Mouse (Mus musculus): ENCODE data around the gene Tmem179b.

Tmem179b gene

DNA sequence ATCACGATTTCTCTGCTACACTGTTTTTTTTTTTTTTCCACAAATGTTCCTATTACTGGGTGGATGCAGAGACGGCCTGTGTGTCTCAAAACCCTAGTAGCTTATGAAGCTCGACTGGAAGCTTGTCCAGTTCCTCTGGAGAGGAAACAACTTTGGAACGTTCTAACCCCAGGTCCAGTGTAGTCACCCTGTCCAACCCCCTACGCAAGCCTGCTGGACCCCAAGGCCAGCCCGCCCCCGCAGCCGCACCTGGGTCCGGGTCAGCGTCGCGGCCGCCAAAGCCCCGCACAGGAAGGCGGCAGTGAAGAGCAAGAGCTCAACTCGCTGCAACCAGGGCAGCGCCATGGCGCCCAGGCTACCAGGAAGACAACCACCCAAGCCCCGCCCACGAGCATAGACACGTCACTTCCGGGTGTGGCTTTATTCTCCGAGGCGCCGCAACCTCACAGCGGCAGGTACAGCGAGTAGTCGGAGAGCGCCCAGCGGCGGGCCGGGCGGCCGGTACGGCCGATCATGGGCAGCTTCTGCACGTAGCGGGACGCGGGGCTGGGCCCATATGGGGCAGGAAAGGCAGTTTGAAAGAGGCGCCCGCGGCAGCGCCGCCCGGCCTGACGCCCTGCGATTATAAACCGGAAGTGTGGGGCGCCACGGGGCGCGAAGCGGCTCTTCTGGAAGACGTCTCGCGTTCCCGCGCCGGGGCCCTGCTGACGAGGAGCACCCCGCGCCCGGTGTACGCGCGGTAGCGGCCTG, at the start of gene Tmem179b:
TSS of gene Tmem179b (minus strand) at position 382 of the 750 bp plus-strand sequence.
- DNase-seq: peak; percentile 96

DNA sequence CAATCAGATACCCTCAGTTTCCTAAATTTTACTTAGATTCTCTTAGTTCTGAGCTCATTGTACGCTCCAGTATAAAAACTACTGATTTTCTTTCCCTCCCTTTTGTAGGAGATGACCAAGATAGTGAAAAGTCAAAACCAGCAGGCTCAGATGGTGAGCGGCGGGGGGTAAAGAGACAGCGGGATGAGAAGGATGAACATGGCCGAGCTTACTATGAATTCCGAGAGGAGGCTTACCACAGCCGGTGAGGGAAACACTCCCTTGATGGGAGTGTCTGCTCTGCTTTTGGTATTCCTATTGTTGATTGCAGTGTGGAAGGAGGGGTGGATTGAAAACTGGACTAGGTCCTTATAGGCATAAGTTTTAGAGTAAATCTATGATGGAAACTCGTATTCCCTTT, 48.4 kb upstream of the Tmem179b start:
- DNase-seq: no peak

DNA sequence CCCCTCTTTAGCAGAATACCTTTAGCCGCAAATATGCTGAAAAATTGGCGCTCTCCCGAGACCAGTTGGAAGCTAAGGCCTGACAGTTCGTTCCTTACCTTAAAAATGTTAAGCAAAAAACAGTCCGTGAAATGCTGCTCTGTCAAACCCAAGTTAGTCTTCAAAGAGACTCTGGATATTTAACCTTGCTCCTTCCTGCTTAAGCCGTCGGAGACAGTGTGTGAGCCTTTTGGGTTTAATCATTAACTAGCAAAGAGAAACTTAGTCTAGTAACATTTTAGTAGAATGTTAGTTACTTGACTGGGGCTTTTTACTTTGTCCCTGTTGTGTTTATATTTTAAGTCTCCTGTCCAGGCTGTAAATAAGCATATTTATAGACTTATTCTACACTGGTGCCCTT, 46.9 kb upstream of the Tmem179b start:
- DNase-seq: no peak

DNA sequence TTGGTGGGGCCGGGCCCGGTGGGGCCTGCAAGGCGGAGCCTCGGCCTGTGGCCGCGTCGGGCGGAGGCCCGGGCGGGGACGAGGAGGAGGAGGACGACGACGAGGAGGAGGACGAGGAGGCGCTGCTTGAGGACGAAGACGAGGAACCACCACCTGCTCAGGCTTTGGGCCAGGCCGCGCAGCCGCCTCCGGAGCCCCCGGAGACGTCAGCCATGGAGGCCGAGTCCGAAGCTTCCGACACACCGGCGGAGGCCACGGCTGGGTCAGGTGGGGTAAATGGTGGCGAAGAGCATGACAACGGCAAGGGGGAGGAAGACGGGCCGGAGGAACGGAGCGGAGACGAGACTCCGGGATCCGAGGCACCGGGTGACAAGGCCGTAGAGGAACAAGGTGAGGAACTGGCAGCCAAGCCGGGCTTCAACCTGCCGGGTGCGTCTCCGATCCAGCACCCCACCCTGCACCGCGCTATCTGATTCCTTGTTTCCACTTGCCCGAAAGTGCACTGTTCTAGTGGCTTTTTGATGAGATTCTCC, 46.2 kb upstream of the Tmem179b start:
- peak; percentile 80 for DNase-seq

DNA sequence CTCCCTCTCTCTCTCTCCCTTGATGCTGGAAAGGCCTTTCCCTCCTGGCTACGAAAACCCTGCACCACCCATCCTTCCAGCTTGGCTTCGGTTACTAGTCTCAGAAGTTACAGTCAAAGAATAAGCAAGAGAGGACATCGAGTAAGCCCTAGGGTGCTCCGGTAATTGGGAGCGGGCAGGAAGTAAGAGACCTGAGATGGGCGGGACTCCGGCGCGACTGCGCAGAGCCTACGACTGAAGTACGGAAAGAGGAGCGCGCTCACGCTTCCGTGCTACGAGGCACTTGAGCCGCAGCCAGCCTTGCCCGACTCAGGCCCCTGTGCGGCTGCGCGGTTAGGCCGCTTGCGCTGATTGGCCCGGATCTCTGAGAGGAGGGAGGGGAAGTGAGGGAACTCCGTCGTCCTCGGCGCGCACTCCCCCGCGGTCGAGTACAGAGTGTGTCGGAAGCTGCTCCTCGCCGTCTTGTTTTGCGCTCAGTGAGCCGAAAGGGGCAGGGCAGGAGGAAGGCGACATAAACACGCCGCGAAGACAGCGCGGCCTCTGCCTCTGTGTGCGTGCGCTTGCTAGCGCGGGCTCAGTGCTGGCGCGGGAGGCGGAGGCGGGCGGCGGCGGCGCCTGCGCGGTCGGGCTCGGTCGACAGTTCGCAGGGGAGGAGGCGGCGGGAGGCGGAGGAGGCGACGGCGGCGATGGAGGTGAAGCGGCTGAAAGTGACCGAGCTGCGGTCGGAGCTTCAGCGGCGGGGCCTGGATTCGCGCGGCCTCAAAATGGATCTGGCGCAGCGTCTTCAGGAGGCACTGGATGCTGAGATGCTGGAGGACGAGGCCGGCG, 45.5 kb upstream of the Tmem179b start, which contains the start of gene Hnrnpul2:
TSS of gene Hnrnpul2 (plus strand) at position 415 of the 828 bp plus-strand sequence.
- peak; percentile 97 for DNase-seq

DNA sequence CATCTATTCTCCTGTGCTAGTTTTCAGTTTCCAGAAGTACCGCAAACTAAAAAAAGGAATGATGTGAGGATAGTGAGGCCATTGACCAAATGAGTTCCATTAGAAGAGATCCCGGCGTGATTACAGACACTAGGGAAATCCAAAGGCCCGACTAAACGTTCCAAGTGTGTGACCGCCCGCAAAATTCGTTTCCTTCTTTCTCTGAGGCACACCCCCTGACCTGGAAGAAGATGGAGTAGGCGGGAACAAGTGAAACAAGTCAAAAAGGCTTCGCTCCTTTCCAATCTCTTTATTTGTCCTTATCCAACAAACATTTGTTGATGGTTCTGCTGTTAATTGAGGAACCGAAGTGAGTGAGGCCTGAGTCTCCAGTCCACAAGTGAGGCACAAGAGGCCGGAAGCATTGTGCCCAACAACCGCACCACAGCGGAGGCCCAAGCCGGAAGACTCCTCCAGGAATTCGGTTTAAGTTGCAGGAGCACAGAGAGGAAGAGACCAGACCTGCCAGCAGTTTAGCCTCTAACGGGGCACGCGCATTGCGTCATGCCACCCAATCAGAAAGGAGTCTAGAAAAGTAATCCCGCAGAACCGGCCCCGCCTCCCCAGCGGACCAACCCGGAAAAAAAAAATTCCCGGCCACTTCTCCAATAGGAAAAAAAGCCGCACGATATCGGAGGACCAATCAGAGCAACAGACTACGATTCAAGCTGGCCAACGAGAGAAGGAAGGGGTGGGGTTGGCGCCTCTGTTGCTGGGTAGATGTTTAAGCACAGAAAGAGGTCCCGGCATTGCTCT, 44.7 kb upstream of the Tmem179b start, which contains the start of gene Ttc9c:
TSS of gene Ttc9c (minus strand) at position 533 of the 795 bp plus-strand sequence.
- DNase-seq: peak; percentile 95

DNA sequence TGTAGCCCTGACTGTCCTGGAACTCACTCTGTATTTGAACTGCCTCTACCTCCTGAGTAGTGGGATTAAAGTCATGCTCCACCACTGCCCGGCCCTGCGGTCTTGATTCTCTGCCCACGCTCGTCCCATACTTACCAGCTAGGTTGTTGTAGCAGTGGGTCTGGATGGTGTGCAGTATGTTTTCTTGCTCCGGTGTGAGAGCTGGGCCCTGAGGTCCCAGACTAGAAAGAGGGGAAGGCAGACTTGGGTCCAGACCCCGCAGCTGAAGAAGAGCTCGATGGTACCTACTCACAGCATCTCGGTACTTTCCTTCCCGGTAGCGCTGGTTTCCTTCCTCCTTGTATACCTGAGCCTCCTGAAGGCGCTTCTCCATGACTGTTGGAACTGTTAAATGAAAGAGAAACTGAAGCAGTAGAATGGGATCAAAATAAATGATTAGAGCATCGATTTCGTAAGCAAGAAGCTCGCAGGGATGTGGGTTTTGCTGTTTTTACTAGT, 44.1 kb upstream of the Tmem179b start:
- no peak for DNase-seq

DNA sequence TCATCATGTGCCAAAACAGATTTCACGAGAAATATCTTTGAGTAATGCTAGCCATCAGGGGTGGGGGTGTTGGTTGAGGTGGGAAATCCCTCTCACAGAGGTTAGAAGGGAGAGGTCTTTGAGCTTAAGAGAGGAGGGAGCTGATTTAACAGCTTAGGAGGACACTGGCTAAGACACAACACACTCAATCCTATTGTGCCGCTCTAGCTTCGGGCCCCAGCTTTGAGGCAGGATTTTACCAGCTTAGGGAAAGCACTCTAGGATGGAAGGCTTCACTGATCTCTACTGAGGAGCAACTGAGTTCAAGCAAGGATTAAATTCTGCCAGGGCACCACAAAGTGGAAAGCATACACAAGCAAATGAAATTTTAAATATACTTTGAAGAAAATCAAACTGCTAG, 42.7 kb upstream of the Tmem179b start:
- DNase-seq: no peak

DNA sequence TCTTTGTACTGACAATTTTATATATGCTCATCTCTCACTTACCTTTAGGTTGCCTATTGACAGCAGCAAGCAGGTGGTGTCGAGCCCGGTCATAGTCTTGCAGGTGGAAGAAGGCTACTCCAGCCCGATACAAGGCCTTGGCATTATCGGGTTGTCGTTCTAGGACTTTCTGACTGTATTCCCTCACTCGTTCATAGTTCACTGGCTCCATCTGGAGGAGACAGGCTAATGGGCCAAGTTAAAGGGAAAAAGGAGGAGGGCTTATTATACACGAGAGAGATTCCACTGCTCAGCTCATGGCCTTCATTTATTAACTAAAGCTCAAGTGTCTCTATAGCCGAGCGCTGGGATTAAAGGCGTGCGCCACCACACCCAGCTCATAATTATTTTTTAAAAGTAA, 41.5 kb upstream of the Tmem179b start:
- DNase-seq: no peak

DNA sequence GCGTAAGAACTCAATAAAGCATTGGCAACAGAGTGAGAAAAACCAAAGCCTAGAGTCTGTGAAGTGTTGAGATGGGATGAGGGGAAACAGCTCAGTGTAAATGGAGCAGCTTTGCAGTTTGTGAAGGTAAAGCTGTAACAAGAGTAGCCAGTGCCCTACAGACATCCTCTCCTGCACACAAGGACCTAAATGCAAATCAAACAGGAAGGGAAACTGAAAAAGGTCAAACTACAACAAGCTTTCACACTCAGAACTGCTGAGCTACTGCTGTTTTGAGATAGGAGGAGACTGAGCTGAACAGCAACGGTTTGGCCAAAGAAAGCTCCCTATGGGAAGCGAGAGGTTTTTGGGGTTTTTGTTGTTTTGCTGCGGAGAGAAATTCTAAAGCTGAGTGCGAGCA, 32.5 kb upstream of the Tmem179b start:
- DNase-seq: no peak

DNA sequence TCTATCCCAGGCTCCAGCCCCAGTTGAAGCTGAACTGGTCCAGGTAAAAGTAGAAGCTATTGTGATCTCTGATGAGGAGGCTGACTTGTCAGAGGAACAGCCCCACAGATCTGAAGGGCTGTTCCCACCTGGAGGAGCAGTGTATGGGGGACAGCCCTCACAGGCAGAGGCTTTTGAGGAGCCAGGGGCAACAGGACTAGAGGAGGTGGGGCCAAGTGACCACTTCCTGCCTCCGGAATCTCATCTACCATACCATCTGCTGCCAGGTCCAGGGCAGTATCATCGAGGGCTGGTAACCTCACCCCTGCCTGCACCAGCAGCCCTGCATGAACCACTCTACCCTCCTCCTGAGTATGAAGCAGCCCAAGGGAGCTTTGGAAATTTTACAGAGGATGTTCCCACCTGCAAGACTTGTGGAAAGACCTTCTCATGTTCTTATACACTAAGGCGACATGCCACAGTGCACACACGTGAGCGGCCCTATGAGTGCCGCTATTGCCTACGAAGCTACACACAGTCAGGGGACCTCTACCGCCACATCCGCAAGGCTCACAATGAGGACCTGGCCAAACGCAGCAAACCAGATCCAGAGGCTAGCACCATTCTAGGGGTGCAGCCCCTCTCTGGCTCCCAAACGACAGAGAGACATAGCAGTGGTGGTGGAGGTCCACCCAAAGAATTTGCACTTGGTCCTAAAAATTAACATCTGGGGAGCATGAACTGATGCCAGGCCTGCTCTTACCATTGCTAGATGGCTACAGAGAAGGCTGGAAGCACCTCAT, 29.8 kb upstream of the Tmem179b start:
- DNase-seq: no peak

DNA sequence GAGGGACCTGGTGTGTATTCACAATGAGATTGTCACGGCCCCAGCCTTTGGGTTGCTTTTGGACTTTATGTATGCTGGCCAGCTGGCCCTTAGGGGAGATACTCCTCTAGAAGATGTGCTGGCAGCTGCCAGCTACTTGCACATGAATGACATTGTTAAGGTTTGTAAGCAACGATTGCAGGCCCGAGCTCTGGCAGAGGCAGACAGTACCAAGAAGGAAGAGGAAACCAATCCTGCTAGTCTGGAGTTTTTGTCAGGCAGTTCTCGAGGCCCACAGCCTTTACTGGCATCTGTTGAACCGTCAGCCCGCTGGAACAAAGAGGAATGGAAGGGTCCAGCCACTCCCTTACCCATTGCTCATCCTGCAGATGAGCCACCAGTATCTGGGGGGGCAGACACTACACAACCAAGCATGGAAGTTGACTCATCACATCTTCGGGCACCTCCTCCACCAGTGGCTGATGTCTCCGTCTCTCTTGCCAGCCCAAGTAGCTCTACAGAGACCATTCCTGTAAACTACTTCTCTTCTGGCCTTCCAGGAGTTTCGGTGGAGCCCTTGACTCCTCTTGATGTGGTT, 29.0 kb upstream of the Tmem179b start:
- DNase-seq: no peak

DNA sequence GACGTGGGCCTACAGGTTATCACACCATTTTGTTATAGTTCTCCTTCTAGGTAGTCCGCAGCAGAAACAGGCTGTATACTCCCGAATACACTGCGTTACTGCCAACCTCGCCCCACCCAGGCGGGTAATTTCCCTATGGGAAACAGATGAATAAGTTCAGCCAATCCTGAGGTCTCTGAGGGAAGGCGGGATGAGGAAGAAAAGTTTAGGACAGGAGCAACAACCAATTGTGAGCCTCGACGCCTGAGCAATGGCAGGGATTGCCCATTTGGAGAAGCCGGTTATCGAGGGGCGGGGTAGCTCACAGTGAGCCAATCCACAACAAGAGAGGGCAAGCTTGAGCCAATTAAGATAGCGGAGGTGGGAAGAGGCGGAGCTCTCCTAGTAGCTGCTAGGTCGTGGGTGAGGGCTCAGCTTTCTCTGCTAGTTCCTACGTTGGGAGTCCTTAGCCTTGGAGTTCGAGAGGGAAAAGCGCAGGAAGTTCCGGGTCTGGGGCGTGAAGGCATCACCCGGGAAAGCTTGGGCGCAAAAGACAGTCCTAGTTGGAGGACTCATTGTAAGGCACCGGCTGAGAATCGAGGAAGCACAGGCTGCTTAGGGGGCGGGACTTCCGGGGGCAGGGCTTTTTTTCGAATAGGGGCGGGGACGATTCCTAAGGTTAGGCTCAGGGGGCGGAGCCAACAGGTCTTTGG, 28.0 kb upstream of the Tmem179b start, which contains the start of gene Zbtb3:
TSS of gene Zbtb3 (plus strand) at position 426 of the 692 bp plus-strand sequence.
- DNase-seq: peak; percentile 97

DNA sequence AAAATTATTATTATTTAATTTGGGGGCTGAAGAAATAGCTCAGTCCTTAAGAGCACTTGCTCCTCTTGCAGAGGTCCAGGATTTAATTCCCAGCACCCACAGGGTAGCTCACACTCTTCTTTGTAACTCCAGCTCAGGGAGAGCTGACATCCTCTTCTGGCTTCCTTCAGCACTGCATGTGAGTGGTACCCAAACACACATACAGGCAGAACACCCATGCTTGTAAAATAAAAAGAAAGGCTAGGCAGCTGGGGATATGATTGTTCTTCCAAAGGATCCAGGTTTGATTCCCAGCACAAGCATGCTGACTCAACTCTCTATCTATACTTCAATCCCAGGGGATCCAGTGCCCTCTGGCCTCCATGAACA, 24.7 kb upstream of the Tmem179b start:
- no peak for DNase-seq

DNA sequence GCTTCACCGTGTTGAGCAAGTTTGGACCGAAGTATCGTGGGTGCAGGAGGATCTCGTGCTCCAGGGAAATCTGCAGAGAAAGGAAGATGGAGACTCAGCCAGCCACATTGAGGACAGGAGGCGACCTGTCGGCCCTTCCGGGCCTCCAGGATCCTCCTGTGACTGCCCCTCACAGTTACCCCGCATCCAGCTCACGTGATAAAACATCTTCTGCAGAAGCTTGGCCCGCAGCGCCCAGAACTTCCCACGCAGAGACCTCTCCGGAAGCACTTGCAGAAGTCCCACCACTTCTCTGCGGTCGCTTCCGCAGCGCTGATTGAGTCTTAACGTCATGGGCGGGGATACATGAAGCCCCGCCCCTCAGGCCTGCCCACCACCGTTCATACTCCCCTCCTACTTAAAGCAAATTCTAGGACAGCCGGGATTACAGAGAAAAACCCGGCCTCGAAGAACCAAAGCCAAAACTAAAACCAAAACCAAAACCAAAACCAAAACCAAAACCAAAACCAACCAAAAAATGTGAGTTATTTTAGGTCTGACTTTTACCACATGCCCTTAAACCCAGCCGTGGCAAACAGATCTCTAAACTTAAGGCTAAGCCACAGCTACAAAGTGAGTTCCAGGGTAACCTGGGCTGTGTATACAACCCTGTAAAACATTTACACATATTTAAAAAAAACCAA, 24.1 kb upstream of the Tmem179b start, which contains the start of gene Polr2g:
TSS of gene Polr2g (minus strand) at position 314 of the 683 bp plus-strand sequence.
- DNase-seq: peak; percentile 93

DNA sequence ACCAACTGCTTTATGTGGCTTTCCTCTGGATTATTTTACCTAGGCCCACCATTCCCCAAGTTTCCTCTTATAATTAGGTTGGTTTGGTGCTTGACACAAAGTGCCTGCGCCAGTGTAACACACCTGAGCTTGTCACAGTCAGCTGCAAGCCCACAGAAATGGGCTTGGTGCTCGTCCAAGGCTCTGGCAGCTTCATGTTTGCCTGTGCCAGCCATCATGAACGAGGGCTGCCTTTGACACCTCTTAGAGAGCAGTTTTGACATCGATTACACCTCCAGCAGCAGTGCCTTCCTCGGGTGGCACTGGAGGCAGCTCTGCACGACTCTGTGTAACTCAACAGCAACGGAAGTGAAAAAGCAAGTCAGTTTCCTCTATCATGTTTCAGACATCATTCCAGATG, 15.9 kb upstream of the Tmem179b start:
- DNase-seq: no peak

DNA sequence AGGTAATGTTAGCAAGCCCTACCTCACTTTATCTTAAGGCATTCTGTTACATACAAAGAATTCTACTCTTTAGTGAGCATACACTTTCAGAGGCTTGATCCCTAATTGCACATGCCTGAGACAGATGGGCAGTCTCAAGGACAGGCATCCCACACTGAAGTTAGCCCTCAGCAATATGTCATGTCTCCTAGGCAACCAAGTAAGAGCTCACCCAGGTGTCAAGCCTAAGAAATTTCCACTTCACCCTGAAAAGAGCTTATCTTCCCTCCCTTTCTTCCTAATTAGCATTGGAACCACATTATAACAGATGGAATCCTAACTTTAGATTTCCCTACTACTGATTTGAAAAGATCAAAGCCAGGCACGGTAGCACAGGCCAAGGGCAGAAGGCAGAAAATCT, 14.9 kb upstream of the Tmem179b start:
- no peak for DNase-seq

DNA sequence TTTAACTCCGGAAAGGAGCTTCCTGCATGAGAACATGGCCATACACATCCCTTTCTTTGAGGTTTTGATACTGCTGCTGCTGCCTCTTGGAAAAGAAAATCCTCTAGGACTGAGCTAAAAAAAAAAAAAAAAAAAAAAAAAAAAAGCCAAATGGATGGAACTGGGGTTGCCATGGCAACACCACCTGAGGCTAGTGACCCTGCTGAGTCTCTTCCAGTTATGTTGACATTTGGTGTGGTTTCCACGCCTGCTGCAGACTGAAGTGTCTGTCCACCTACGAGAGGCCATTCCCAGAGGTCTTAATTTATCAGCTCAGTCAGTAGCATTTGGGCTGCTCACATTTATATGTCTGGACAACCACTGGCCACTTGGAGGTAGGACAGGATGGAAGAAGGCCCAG, 14.3 kb upstream of the Tmem179b start:
- no peak for DNase-seq

DNA sequence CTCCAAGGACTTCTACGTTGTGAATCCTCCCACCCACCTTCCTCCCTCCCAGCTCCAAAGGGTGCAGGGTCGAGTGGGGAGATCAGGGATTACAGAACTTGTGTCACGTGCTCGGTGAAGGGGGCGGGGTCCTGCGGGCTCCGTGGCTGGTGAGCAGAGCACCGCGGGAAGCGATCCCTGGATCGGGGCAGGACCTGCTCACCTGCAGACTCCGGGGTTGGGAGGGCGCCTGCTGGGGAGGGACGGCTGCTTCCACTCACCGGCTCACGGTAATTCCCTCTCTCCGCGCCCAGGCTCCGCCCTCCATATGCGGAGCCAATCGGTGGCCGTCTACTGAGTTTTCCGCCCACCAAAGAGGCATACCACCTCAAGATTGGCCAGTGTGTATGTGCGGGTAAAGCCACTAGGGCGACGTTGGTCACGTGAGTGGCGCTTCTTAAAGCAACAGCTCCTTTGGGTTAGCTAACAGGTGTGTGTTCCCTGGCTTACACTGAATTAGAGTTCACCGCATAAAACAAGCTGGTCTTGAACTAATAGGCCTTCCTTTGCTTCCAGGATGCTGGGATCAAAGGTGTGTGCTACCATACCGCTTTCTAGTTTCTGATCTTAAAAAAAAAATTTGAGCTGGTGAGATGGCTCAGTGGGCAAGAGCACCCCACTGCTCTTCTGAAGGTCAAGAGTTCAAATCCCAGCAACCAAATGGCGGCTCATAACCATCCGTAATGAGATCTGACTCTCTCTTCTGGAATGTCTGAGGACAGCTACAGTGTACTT, 11.9 kb upstream of the Tmem179b start, which contains the start of gene Taf6l:
TSS of gene Taf6l (minus strand) at position 410 of the 774 bp plus-strand sequence.
- peak; percentile 95 for DNase-seq
